Mouse (Mus musculus) G1E (cell line): ENCODE results near the gene Prr18. TPM values are rescaled to one million over a fixed set of nuclear protein-coding genes. Genes with fewer than 3 reads are reported as not detected.

ENCODE experiments used
- ATAC-seq: 2 replicates; pipeline ENCODE4 v1.8.0; 2016; ENCODE audit warnings: mild to moderate bottlenecking; ENCODE audit not compliant: insufficient number of reproducible peaks, poor library complexity, low FRiP score, severe bottlenecking; ENCODE audit errors: extremely low read depth
- DNase-seq: peaks from one replicate; pipeline ENCODE4 v3.0.0; 2012; ENCODE audit warnings: low spot score
- H3K27me3 ChIP-seq: 2 replicates; pipeline ENCODE4 v1.6.1; 2012; ENCODE audit warnings: mild to moderate bottlenecking, low read length, inconsistent platforms; ENCODE audit not compliant: insufficient read depth
- H3K36me3 ChIP-seq: replicated peaks from 2 replicates; pipeline ENCODE3; 2012; ENCODE audit warnings: mild to moderate bottlenecking, inconsistent platforms
- H3K4me1 ChIP-seq: 2 replicates; pipeline ENCODE4 v1.6.1; 2012; ENCODE audit warnings: low read depth, low read length, inconsistent platforms, mixed read lengths; ENCODE audit not compliant: insufficient read depth
- H3K4me3 ChIP-seq: 2 replicates; pipeline ENCODE4 v1.5.1; 2012; ENCODE audit warnings: low read depth, mild to moderate bottlenecking, inconsistent platforms, low read length, moderate library complexity, mixed read lengths
- H3K9me3 ChIP-seq: replicated peaks from 2 replicates; pipeline ENCODE4 v1.6.1; 2012; ENCODE audit warnings: inconsistent platforms
- CTCF ChIP-seq: IDR thresholded peaks from 2 replicates; pipeline ENCODE4 v1.5.1; 2012; ENCODE audit warnings: low read depth, low read length, inconsistent platforms, mixed read lengths
- GATA1 ChIP-seq: IDR thresholded peaks from 2 replicates; pipeline ENCODE4 v1.6.1; 2012; ENCODE audit warnings: borderline replicate concordance, low read length, inconsistent platforms, mixed read lengths
- GATA2 ChIP-seq: IDR thresholded peaks from 2 replicates; pipeline ENCODE4 v1.6.1; 2012; ENCODE audit warnings: low read depth, low read length, inconsistent platforms, borderline replicate concordance
- POLR2AphosphoS5 ChIP-seq: IDR thresholded peaks from 2 replicates; pipeline ENCODE4 v1.6.1; 2012; ENCODE audit warnings: low read depth, low read length, inconsistent platforms; ENCODE audit not compliant: insufficient replicate concordance
- TAL1 ChIP-seq: conservative IDR thresholded peaks from 2 replicates; pipeline ENCODE4 v1.6.1; 2012; ENCODE audit warnings: low read depth, low read length, inconsistent platforms, mixed read lengths
- polyA plus RNA-seq: library from polyadenylated mRNA; stranded (reverse); fragments of >175 nt; gene quantifications from 2 replicates; pipeline ENCODE4 v1.2.3, GENCODE M21; 2012
- total RNA-seq, 2 experiments: library from RNA; stranded (forward) in 1 of 2; stranded (reverse) in 1 of 2; fragments of 200-1000 nt in 1 of 2; fragments of >200 nt in 1 of 2; fragmentation: Nextera tagmentation in 1 of 2; gene quantifications; 2 replicates each; pipeline ENCODE4 v1.2.3; 2014 to 2017

Prr18 gene
- total and polyA plus RNA-seq, 3 experiments: 0.27 to 0.68 (median 0.27) TPM

DNA sequence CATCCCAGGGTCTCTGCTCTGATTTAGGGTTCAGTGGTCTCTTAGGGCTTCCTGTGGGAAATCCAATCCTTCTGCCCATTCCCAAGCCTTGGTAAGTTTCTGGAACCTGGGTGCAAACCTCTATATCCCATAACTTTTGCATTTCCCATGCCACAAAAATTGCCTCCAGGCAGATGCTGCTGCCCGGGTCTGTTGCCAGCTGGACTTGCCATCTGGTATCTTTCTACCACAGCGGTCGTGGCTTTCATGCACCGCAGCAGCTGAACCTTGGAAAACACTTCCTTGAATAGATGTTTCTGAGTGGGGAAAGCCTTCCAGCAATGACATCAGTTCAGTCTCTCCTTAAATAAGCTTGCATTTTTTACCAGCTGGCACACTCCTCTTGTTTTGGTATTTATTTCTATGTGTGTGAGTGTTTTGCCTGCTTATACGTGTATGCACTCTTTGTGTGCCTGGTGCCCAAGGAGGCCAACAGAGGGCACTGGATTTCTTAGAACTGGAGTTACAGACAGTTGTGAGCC is 10.6 kb downstream of the Prr18 start:
- TF ChIP-seq TAL1: no peak
- no peak for TF ChIP-seq GATA1
- TF ChIP-seq GATA2: no peak
- no peak for TF ChIP-seq POLR2AphosphoS5
- no peak for TF ChIP-seq CTCF
- ATAC-seq (no peak), DNase-seq (no peak)
- Histone ChIP-seq H3K27me3 (peaks cover 18% of the 10 kb centered on the region), H3K4me3 (no peak overlapping the region), H3K36me3 (no peaks in the 10 kb centered on the region), H3K9me3 (no peaks in the 10 kb centered on the region), H3K4me1 (no peaks in the 10 kb centered on the region)

DNA sequence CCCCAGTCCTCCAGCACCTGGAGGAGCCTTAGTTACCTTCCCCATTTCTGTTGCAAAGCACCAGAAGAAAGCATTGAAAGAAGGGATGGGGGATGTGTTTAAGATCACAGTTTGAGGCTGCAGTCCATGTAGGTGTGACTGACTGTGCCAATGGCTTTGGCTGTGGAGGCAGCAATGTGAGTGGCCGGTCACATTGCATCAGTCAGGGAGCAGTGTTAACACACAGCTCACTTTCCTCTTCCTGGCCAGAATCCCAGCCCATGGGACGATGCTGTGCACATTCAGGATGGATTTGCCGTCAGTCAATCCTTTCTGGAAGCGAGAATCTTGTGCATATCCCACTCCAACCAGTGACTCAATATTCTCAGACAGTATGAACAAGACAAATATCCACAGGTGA is 11.7 kb downstream of the Prr18 start:
- Histone ChIP-seq H3K9me3 (no peaks in the 10 kb centered on the region), H3K4me3 (no peak overlapping the region), H3K36me3 (no peaks in the 10 kb centered on the region), H3K27me3 (peaks cover 14% of the 10 kb centered on the region), H3K4me1 (no peaks in the 10 kb centered on the region)
- TF ChIP-seq CTCF (no peak), GATA2 (no peak), POLR2AphosphoS5 (no peak), GATA1 (no peak), TAL1 (no peak)
- DNase-seq (no peak), ATAC-seq (no peak)

DNA sequence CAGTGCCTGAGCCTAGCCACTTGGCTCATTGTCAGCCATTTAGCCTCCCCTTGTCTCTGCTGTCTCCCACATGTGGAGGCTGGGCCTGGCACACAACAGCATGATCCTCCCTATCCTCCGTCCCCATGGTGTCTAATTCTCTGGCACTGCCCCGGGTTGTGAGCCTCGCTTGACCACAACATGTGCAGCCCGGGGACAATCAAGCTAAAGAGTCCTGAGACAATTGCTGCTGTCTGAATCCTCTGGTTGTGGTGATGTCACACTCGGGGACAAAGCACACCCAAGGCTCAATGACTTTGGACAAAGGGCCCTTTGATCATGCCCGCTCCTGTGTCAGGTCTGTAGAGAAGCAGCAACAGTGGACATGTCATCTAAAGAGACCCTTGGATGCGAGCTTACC is 13.8 kb downstream of the Prr18 start:
- Histone ChIP-seq H3K36me3 (no peaks in the 10 kb centered on the region), H3K4me1 (no peaks in the 10 kb centered on the region), H3K27me3 (peaks cover 20% of the 10 kb centered on the region), H3K4me3 (no peak overlapping the region), H3K9me3 (no peaks in the 10 kb centered on the region)
- DNase-seq: no peak
- ATAC-seq: no peak
- no peak for TF ChIP-seq GATA2
- TF ChIP-seq CTCF: no peak
- TF ChIP-seq TAL1: no peak
- TF ChIP-seq POLR2AphosphoS5: no peak
- TF ChIP-seq GATA1: no peak

DNA sequence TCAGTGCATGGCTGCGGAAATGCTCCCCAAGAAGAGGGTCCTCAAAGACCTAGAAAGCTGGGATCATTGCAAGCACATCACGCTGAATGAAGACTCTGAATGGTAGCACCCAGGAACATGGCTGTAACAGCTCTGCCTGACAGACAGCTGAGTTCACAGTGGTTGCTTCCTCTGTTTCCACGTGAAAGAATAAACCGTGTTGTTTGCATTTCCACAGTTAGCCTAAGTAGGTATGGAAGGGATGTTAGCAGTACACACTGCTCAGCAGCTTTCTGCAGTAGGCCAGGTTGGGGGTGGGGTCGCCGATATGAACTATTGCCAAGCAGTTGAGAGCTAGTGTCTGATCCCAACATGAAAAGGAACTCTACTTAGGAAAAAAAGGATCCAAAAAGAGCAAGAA is 18.4 kb downstream of the Prr18 start, which contains the start of gene T2:
TSS of gene T2 (plus strand) at position 301 of the 400 bp plus-strand sequence.
- Histone ChIP-seq H3K36me3 (no peaks in the 10 kb centered on the region), H3K4me3 (no peak within 1 kb of the TSS), H3K27me3 (peaks cover 19% of the 10 kb centered on the region), H3K9me3 (no peaks in the 10 kb centered on the region), H3K4me1 (no peaks in the 10 kb centered on the region)
- TF ChIP-seq GATA1: no peak
- TF ChIP-seq TAL1: no peak
- no peak for TF ChIP-seq GATA2
- no peak for TF ChIP-seq CTCF
- ATAC-seq (no peak), DNase-seq (no peak)

DNA sequence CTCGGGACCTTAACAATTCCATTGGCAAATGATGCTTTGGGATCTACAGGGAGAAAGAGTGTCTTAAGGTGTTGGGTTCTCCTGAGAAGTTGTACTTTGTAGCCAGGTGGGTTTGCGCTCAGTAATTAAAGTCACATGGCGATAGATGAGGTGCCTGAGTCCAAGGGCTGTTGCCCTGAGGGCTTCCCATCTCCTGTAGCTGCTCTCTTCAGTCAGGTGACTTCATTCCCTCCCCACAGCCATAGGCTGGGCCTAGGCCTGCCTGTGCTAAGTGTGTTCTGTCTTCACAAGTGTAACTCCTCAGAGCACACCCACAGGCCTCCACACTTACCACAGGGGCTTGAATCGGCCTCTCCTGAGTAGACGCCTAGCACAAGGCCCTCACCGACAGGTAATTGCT is 20.2 kb downstream of the Prr18 start:
- no peak for DNase-seq
- no peak for ATAC-seq

DNA sequence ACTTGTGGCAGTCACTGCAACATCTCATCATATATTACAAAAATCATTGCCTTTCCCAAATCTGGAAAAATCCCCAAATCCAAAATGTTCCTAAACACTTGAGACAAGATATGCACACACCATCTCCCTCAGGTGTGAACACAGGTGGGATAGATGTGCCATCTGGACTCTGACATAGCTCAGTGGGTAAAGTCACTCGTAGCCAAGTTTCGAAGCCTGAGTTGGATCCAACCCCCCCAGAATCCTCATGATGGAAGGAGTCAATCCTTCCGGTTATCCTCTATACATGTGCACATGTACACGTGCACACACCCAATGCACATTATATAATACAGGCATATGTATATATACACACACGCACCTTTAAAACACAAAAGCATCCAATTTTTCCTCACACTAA is 23.6 kb downstream of the Prr18 start:
- DNase-seq: no peak
- Histone ChIP-seq H3K27me3 (peaks cover 17% of the 10 kb centered on the region), H3K4me3 (no peak overlapping the region), H3K36me3 (no peaks in the 10 kb centered on the region), H3K4me1 (no peaks in the 10 kb centered on the region), H3K9me3 (no peaks in the 10 kb centered on the region)
- TF ChIP-seq TAL1: no peak
- TF ChIP-seq CTCF: no peak
- no peak for TF ChIP-seq POLR2AphosphoS5
- no peak for TF ChIP-seq GATA2
- no peak for TF ChIP-seq GATA1
- ATAC-seq: no peak

More for the DNA sequence above, 20.2 kb downstream of the Prr18 start:
- TF ChIP-seq TAL1 (no peak), GATA1 (no peak), CTCF (no peak), POLR2AphosphoS5 (no peak), GATA2 (no peak)
- Histone ChIP-seq H3K9me3 (no peaks in the 10 kb centered on the region), H3K27me3 (peaks cover 17% of the 10 kb centered on the region), H3K36me3 (no peaks in the 10 kb centered on the region), H3K4me1 (no peaks in the 10 kb centered on the region), H3K4me3 (no peak overlapping the region)
